Mouse (Mus musculus) intestine, embryonic 14.5 days (tissue): ENCODE results near the gene Mta3. TPM values are rescaled to one million over a fixed set of nuclear protein-coding genes. Genes with fewer than 3 reads are reported as not detected.
"Not testable (repeated sequence)": the region's sequence is repeated elsewhere in the genome, so short reads cannot be mapped to it uniquely, and the experiment has no call there.

Source experiments
- ATAC-seq: fragments of 200-750 bp; cut with Nextera tagmentation; replicated peaks from 2 replicates; pipeline ENCODE4 v1.8.0; 2017; ENCODE audit warnings: low read depth, moderate number of reproducible peaks, moderate TSS enrichment, moderate library complexity; ENCODE audit not compliant: low FRiP score, low TSS enrichment
- DNase-seq: peaks from one replicate; pipeline ENCODE4 v3.0.0-alpha.2; 2018; ENCODE audit warnings: low spot score
- H3K27ac ChIP-seq: fragments of 300-500 bp; sonication (generic); 2 replicates; pipeline ENCODE4 v1.5.1; 2014; ENCODE audit warnings: low read depth, mild to moderate bottlenecking, control low read depth
- H3K27me3 ChIP-seq: fragments of 300-500 bp; sonication (generic); replicated peaks from 2 replicates; pipeline ENCODE4 v1.6.1; 2014; ENCODE audit warnings: low read length, control low read depth; ENCODE audit not compliant: control insufficient read depth, insufficient read depth
- H3K36me3 ChIP-seq: fragments of 300-500 bp; sonication (generic); 2 replicates; pipeline ENCODE4 v1.6.1; 2014; ENCODE audit warnings: low read length, control low read depth; ENCODE audit not compliant: control insufficient read depth, insufficient read depth
- H3K4me1 ChIP-seq: fragments of 300-500 bp; sonication (generic); replicated peaks from 2 replicates; pipeline ENCODE4 v1.6.1; 2014; ENCODE audit warnings: low read length, control low read depth, mixed read lengths; ENCODE audit not compliant: control insufficient read depth, insufficient read depth
- H3K4me2 ChIP-seq: fragments of 300-500 bp; sonication (generic); 2 replicates; pipeline ENCODE4 v1.6.1; 2014; ENCODE audit warnings: low read length
- H3K4me3 ChIP-seq: fragments of 300-500 bp; sonication (generic); 2 replicates; pipeline ENCODE4 v1.5.1; 2014; ENCODE audit warnings: low read depth, low read length, control low read depth, mixed read lengths
- H3K9ac ChIP-seq: fragments of 300-500 bp; sonication (generic); 2 replicates; pipeline ENCODE4 v1.6.1; 2014; ENCODE audit warnings: mild to moderate bottlenecking, low read length
- H3K9me3 ChIP-seq: fragments of 300-500 bp; sonication (generic); 2 replicates; pipeline ENCODE4 v1.6.1; 2016; ENCODE audit warnings: low read length, control low read depth; ENCODE audit not compliant: control insufficient read depth
- WGBS: fragments of 180-500 bp; shearing (Covaris S2); extraction: QIAGEN DNeasy Blood & Tissue Kit; methylation state at CpG from one replicate; pipeline ENCODE4 v1.1.7; 2014; 5-methylcytosine and 5-hydroxymethylcytosine counted together
- polyA plus RNA-seq: library from polyadenylated mRNA; unstranded; fragments of >200 nt; fragmentation: Nextera tagmentation; extraction: Ambion mirVana; gene quantifications from 2 replicates; pipeline ENCODE4 v1.2.1, GENCODE M21; 2014

Gene Mta3
- polyA plus RNA-seq, 1 experiment from 2014 or later = 37.0 TPM

DNA sequence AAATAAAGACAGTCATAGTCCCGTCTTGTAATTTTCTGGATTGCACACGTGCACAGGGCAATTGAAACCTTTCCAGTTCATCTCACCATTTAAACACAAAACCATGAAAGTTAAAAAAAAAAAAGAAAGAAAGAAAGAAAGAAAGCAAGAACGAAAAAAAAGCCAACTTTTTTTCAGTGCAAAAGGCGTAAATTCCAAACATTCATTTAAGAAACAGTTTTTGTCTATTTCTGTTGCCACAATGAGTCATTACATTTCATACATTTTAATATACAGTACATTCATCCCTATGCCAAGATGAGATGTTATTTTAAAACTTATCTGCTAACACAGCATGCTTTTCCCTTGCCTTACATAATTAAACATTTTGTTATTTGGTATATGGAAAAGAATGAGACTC lies 153.7 kb downstream of the Mta3 start:
- no peak for ATAC-seq
- H3K4me2 ChIP-seq = no peak overlapping the region
- H3K4me1 ChIP-seq = 0 out of 2 replicates have a peak, but pooled peaks cover 3% of the 10 kb centered on the region
- H3K4me3 ChIP-seq = no peak overlapping the region
- no peaks in the 10 kb centered on the region for H3K36me3 ChIP-seq
- H3K27me3 ChIP-seq = no peaks in the 10 kb centered on the region
- H3K9me3 ChIP-seq = no peaks in the 10 kb centered on the region
- DNase-seq = no peak
- H3K27ac ChIP-seq = no peak overlapping the region
- H3K9ac ChIP-seq = no peak overlapping the region
- 83% methylated on average over 4 of the region's 4 CpGs for WGBS

DNA sequence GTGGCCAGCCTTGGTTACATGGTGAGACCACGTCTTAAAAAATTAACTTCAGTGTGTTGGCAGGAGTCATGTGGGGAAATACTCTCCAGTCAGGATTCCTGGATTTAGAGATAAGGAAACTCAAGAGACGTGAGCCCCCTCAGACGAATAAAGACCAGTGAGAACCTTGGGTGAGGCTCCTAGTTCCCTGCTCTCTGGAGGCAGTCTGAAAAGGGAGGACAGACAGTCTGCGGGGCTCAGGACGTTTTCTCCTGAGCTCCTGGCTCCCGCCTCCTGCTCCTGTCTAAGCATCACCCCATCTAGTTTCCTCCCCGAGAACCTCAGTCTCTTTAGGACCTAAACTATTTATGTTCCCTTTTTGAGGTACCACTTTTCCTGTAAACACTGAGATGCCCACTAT lies 154.3 kb downstream of the Mta3 start:
- Histone ChIP-seq H3K9me3 (no peaks in the 10 kb centered on the region), H3K36me3 (no peaks in the 10 kb centered on the region), H3K27ac (no peak overlapping the region), H3K27me3 (no peaks in the 10 kb centered on the region), H3K4me2 (no peak overlapping the region), H3K4me3 (no peak overlapping the region), H3K4me1 (0 out of 2 replicates have a peak, but pooled peaks cover 3% of the 10 kb centered on the region), H3K9ac (no peak overlapping the region)
- DNase-seq (no peak), ATAC-seq (no peak)
- 78% methylated on average over 7 of the region's 7 CpGs for WGBS

DNA sequence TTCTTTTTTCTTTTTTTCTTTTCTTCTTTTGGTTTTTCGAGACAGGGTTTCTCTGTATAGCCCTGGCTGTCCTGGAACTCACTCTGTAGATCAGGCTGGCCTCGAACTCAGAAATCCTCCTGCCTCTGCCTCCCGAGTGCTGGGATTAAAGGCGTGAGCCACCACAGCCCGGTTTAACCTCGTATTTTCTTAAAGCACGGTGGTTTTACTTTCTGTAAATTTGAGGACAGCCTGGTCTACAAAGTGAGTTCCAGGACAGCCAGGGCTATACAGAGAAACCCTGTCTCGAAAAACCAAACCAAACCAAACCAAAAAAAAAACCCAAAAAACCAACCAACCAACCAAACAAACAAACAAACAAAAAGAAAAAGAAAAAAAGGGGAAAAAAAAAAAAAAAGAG lies 155.0 kb downstream of the Mta3 start:
- not testable (repeated sequence) for H3K4me1 ChIP-seq, H3K36me3 ChIP-seq, H3K9me3 ChIP-seq, DNase-seq, H3K27ac ChIP-seq, ATAC-seq, H3K9ac ChIP-seq, H3K27me3 ChIP-seq
- 65% methylated on average over 8 of the region's 8 CpGs for WGBS
- Histone ChIP-seq H3K4me3 (peak overlapping the region; percentile 61), H3K4me2 (peak overlapping the region; percentile 58)

DNA sequence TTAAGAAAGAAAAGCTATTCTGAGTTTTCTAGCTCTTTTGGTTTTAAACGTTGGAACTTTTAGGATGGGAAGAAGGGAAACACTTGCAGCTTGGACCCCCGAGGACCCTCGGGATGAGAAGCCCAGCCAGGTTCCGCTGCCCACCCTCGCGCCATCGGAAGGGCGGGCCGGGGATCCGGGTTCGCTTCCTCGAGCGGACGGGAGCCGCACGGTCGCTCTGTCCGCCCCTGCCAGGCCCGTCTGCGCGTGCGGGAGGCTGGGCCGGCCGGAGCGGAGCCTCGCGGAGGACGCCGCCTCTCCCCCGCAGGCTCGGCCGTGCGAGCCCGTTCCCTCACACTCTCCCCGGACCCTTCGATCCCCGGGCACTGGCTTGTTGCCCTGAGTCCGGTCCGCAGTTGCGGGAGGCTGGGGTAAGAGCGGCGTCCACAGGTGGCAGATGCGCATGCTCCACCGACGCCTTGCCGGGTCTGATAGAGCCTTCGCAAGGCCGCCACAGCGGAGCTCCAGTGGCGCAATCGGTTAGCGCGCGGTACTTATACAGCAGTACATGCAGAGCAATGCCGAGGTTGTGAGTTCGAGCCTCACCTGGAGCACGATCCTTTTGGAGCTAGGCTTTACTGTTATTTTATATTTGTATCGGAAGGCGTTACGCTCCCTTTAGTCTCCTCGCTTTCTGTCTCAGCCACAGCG lies 155.6 kb downstream of the Mta3 start:
- H3K27me3 ChIP-seq = no peaks in the 10 kb centered on the region
- no peaks in the 10 kb centered on the region for H3K9me3 ChIP-seq
- 0 out of 2 replicates have a peak, but pooled peaks cover 3% of the 10 kb centered on the region for H3K4me1 ChIP-seq
- peak overlapping the region; percentile 89 for H3K27ac ChIP-seq
- ATAC-seq (peak; percentile 92), DNase-seq (peak; percentile 100)
- H3K9ac ChIP-seq = peak overlapping the region; percentile 73
- peak overlapping the region; percentile 61 for H3K4me3 ChIP-seq
- H3K36me3 ChIP-seq = no peaks in the 10 kb centered on the region
- H3K4me2 ChIP-seq = peak overlapping the region; percentile 58
- WGBS = under 1% methylated on average over 62 of the region's 62 CpGs

DNA sequence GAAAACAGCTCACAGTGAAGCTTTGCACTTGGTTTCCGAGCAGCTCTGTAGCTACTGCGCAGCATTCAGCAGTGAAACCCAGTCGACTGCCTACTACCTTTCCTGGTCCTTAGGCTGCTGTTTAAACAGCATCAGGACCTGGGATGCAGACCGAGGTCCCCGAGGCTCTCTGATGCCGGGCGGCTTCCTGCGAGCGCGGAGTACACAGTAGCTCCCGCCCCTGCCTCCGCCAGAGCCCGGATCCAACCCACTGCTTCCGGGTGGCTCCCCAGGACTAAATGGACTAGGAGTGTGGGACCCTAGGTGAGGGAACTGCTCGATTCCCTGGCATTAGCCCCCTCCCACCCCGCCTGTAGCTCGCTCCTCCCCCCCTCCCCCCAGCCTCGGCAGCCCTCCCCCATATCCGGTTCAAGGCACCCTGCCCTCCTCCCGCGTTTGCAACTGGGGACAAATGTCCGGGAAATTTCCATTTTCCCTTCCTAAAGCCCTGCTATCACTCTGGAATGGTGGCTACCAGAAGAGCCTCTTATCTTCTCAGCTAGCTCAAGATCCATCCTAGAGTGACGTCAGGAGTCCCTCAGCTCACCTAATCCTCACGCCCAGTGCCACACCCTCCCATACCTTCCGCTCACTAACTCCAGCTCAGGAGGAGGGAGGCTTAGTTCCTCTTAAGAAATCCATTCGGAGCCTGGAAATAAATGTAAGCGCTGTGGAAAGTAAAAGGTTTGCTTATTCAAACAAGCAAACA lies 156.3 kb downstream of the Mta3 start:
- H3K4me3 ChIP-seq = peak overlapping the region; percentile 61
- peak; percentile 75 for DNase-seq
- under 1% methylated on average over 27 of the region's 27 CpGs for whole genome bisulfite sequencing

DNA sequence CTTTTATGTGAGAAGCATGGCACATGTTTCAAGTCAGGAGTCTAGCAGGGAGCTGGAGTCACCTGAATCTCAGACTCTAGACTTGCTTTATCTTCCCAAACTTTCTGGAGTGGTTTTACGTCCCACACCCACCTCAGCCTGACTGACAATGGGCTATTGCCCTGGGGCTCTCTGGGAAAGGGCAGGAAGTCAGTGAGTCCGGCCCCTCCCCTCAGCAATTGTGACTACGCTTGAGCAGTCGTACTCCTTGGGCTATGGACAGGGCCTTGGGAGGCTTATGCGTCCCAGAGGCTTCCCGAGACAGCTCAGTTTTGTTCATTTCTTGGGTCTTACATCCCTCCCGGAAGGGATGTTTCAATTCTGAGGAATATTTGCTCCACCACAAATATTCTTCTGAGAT lies 159.4 kb downstream of the Mta3 start:
- no peaks in the 10 kb centered on the region for H3K36me3 ChIP-seq
- H3K9ac ChIP-seq = no peak overlapping the region
- DNase-seq = no peak
- H3K9me3 ChIP-seq = no peaks in the 10 kb centered on the region
- 76% methylated on average over 7 of the region's 7 CpGs for WGBS
- no peak overlapping the region for H3K27ac ChIP-seq
- H3K4me1 ChIP-seq = 0 out of 2 replicates have a peak, but pooled peaks cover 3% of the 10 kb centered on the region
- H3K4me3 ChIP-seq = no peak overlapping the region
- H3K27me3 ChIP-seq = no peaks in the 10 kb centered on the region
- H3K4me2 ChIP-seq = no peak overlapping the region
- no peak for ATAC-seq

More for the DNA sequence above, 156.3 kb downstream of the Mta3 start:
- Histone ChIP-seq H3K9ac (peak overlapping the region; percentile 73), H3K27me3 (no peaks in the 10 kb centered on the region), H3K4me1 (0 out of 2 replicates have a peak, but pooled peaks cover 3% of the 10 kb centered on the region), H3K36me3 (no peaks in the 10 kb centered on the region), H3K9me3 (no peaks in the 10 kb centered on the region), H3K4me2 (peak overlapping the region; percentile 58), H3K27ac (peak overlapping the region; percentile 89)
- peak; percentile 65 for ATAC-seq

DNA sequence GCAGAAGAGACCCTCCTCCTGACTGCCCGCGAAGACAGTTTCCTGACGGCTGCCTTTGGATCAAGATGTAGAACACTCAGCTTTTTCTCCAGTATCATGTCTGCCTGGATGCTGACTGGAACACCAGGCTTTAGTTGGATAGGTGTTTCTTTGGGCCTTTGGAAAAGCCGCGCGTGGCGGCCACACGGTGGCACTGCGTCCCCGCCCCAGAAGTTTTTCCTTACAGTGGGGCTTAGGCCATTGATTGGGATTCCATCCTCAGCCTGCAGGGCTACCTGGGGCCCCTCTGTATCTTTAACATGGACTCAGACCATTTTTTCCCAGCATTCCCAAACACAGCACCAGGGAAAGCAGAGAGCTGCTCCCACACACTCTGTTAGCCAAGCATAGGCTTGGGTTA lies 160.6 kb downstream of the Mta3 start:
- no peaks in the 10 kb centered on the region for H3K27me3 ChIP-seq
- H3K4me3 ChIP-seq = no peak overlapping the region
- no peak overlapping the region for H3K4me2 ChIP-seq
- no peak overlapping the region for H3K27ac ChIP-seq
- H3K36me3 ChIP-seq = no peaks in the 10 kb centered on the region
- H3K9me3 ChIP-seq = no peaks in the 10 kb centered on the region
- 19% methylated on average over 10 of the region's 10 CpGs for WGBS
- 0 out of 2 replicates have a peak, but pooled peaks cover 3% of the 10 kb centered on the region for H3K4me1 ChIP-seq
- H3K9ac ChIP-seq = no peak overlapping the region
- ATAC-seq = no peak
- peak; percentile 78 for DNase-seq

DNA sequence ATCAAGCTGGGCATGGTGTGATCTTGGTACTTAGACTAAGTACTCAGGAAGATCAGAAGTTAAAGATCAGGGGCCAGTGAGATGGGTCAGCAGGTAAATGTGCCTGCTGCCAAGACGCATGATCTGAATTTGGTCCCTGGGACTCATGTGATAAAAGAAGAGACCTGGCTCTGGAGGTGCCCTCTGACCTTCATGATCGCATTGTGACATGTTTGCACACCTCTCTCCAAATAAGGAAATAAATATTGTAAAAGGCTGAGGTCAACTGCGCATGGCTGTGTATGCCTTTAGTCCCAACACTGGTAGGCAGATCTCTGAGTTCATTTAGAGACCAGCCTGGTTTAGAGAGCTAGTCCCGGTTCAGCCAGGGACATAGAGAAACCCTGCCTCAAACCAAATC lies 164.4 kb downstream of the Mta3 start:
- no peak overlapping the region for H3K4me3 ChIP-seq
- no peaks in the 10 kb centered on the region for H3K36me3 ChIP-seq
- DNase-seq = no peak
- ATAC-seq = no peak
- 72% methylated on average over 4 of the region's 4 CpGs for WGBS
- peaks cover 10% of the 10 kb centered on the region; the same call in 1 of the 2 replicates for H3K4me1 ChIP-seq
- no peaks in the 10 kb centered on the region for H3K9me3 ChIP-seq
- H3K27me3 ChIP-seq = no peaks in the 10 kb centered on the region
- no peak overlapping the region for H3K27ac ChIP-seq
- no peak overlapping the region for H3K9ac ChIP-seq
- H3K4me2 ChIP-seq = no peak overlapping the region
